Mouse (Mus musculus): Measurements from ENCODE around the gene Cmtr2. TPM values are rescaled to one million over a fixed set of nuclear protein-coding genes. Genes with fewer than 3 reads are reported as not detected.
A peak's percentile ranks its signal among the peaks of the same experiment; 100 is the strongest.

Gene Cmtr2
- polyA plus RNA-seq, 1 experiment: 6.8 TPM

- H3K4me1 ChIP-seq (ENCODE audit: control insufficient read depth, insufficient read depth, low read length): no peaks in the 10 kb centered on the region
- no peak overlapping the region for H3K27ac ChIP-seq (ENCODE audit: insufficient read depth, low read length)
- TF ChIP-seq CTCF (IDR thresholded peaks at IDR 0.05; ENCODE audit: borderline replicate concordance, insufficient read depth, low read length) (no peak), POLR2A (IDR thresholded peaks at IDR 0.05; ENCODE audit: low read depth, low read length) (no peak)
Measured at GRCm38 (mm10) chr8:110188961-110189750, 26.3 kb upstream of the Cmtr2 start.

GRCm38 (mm10) chr8:110196678-110197077 lies 18.8 kb upstream of the Cmtr2 start:
- H3K4me1 ChIP-seq (ENCODE audit: control insufficient read depth, insufficient read depth, low read length): no peaks in the 10 kb centered on the region
- TF ChIP-seq CTCF (IDR thresholded peaks at IDR 0.05; ENCODE audit: borderline replicate concordance, insufficient read depth, low read length) (no peak), POLR2A (IDR thresholded peaks at IDR 0.05; ENCODE audit: low read depth, low read length) (no peak)
- H3K4me3 ChIP-seq (ENCODE audit: insufficient read depth, low read length): no peak overlapping the region
- H3K27ac ChIP-seq (ENCODE audit: insufficient read depth, low read length): no peak overlapping the region

More at GRCm38 (mm10) chr8:110188961-110189750, 26.3 kb upstream of the Cmtr2 start:
- H3K4me3 ChIP-seq (ENCODE audit: insufficient read depth, low read length): no peak overlapping the region

- TF ChIP-seq CTCF (IDR thresholded peaks at IDR 0.05; ENCODE audit: borderline replicate concordance, insufficient read depth, low read length) (0 out of 2 replicates have a peak, but pooled peaks have one; percentile 24), POLR2A (IDR thresholded peaks at IDR 0.05; ENCODE audit: low read depth, low read length) (no peak)
- H3K4me1 ChIP-seq (ENCODE audit: control insufficient read depth, insufficient read depth, low read length): no peaks in the 10 kb centered on the region
- no peak overlapping the region for H3K4me3 ChIP-seq (ENCODE audit: insufficient read depth, low read length)
- no peak overlapping the region for H3K27ac ChIP-seq (ENCODE audit: insufficient read depth, low read length)
Measured at GRCm38 (mm10) chr8:110201806-110202205, 13.7 kb upstream of the Cmtr2 start.

- TF ChIP-seq CTCF (IDR thresholded peaks at IDR 0.05; ENCODE audit: borderline replicate concordance, insufficient read depth, low read length): no peak
- no peak for TF ChIP-seq POLR2A (IDR thresholded peaks at IDR 0.05; ENCODE audit: low read depth, low read length)
- Histone ChIP-seq H3K4me1 (ENCODE audit: control insufficient read depth, insufficient read depth, low read length) (peaks cover 3% of the 10 kb centered on the region; the same call in 1 of the 2 replicates), H3K4me3 (ENCODE audit: insufficient read depth, low read length) (no peak overlapping the region), H3K27ac (ENCODE audit: insufficient read depth, low read length) (no peak overlapping the region)
Measured at GRCm38 (mm10) chr8:110216253-110216652, 788 bp downstream of the Cmtr2 start.

- TF ChIP-seq CTCF (IDR thresholded peaks at IDR 0.05; ENCODE audit: borderline replicate concordance, insufficient read depth, low read length) (no peak), POLR2A (IDR thresholded peaks at IDR 0.05; ENCODE audit: low read depth, low read length) (no peak)
Measured at GRCm38 (mm10) chr8:110217198-110217597, 1.7 kb downstream of the Cmtr2 start.

GRCm38 (mm10) chr8:110217681-110218131 lies 2.2 kb downstream of the Cmtr2 start:
- Histone ChIP-seq H3K27ac (ENCODE audit: insufficient read depth, low read length) (no peak overlapping the region), H3K4me1 (ENCODE audit: control insufficient read depth, insufficient read depth, low read length) (peaks cover 3% of the 10 kb centered on the region; the same call in 1 of the 2 replicates), H3K4me3 (ENCODE audit: insufficient read depth, low read length) (peak overlapping the region; percentile 66)
- peak; percentile 68 for TF ChIP-seq POLR2A (IDR thresholded peaks at IDR 0.05; ENCODE audit: low read depth, low read length)
- no peak for TF ChIP-seq CTCF (IDR thresholded peaks at IDR 0.05; ENCODE audit: borderline replicate concordance, insufficient read depth, low read length)

More at GRCm38 (mm10) chr8:110217198-110217597, 1.7 kb downstream of the Cmtr2 start:
- Histone ChIP-seq H3K4me1 (ENCODE audit: control insufficient read depth, insufficient read depth, low read length) (peaks cover 3% of the 10 kb centered on the region; the same call in 1 of the 2 replicates), H3K27ac (ENCODE audit: insufficient read depth, low read length) (no peak overlapping the region), H3K4me3 (ENCODE audit: insufficient read depth, low read length) (no peak overlapping the region)

- Histone ChIP-seq H3K4me3 (ENCODE audit: insufficient read depth, low read length) (peak overlapping the region; percentile 66), H3K27ac (ENCODE audit: insufficient read depth, low read length) (no peak overlapping the region), H3K4me1 (ENCODE audit: control insufficient read depth, insufficient read depth, low read length) (peaks cover 4% of the 10 kb centered on the region; the same call in 1 of the 2 replicates)
- TF ChIP-seq POLR2A (IDR thresholded peaks at IDR 0.05; ENCODE audit: low read depth, low read length) (no peak), CTCF (IDR thresholded peaks at IDR 0.05; ENCODE audit: borderline replicate concordance, insufficient read depth, low read length) (no peak)
Measured at GRCm38 (mm10) chr8:110218511-110218910, 3.0 kb downstream of the Cmtr2 start.

- no peak for TF ChIP-seq POLR2A (IDR thresholded peaks at IDR 0.05; ENCODE audit: low read depth, low read length)
- no peak for TF ChIP-seq CTCF (IDR thresholded peaks at IDR 0.05; ENCODE audit: borderline replicate concordance, insufficient read depth, low read length)
- Histone ChIP-seq H3K4me3 (ENCODE audit: insufficient read depth, low read length) (no peak overlapping the region), H3K4me1 (ENCODE audit: control insufficient read depth, insufficient read depth, low read length) (peaks cover 5% of the 10 kb centered on the region; the same call in 1 of the 2 replicates), H3K27ac (ENCODE audit: insufficient read depth, low read length) (no peak overlapping the region)
Measured at GRCm38 (mm10) chr8:110220936-110221335, 5.5 kb downstream of the Cmtr2 start.

- Histone ChIP-seq H3K4me3 (ENCODE audit: insufficient read depth, low read length) (no peak overlapping the region), H3K4me1 (ENCODE audit: control insufficient read depth, insufficient read depth, low read length) (no peaks in the 10 kb centered on the region), H3K27ac (ENCODE audit: insufficient read depth, low read length) (no peak overlapping the region)
- TF ChIP-seq CTCF (IDR thresholded peaks at IDR 0.05; ENCODE audit: borderline replicate concordance, insufficient read depth, low read length) (no peak), POLR2A (IDR thresholded peaks at IDR 0.05; ENCODE audit: low read depth, low read length) (no peak)
Measured at GRCm38 (mm10) chr8:110230803-110231202, 15.3 kb downstream of the Cmtr2 start.

Measured in embryonic fibroblast, embryonic 13.5 days (primary cell).